Mouse (Mus musculus) neural tube, embryonic 14.5 days (tissue): ENCODE results near the gene Isy1. TPM values are rescaled to one million over a fixed set of nuclear protein-coding genes. Genes with fewer than 3 reads are reported as not detected.

Experiments
- ATAC-seq: fragments of 200-750 bp; cut with Nextera tagmentation; 2 replicates; pipeline ENCODE4 v1.8.0; 2017; ENCODE audit warnings: low read depth, mild to moderate bottlenecking, moderate TSS enrichment, moderate library complexity
- H3K27ac ChIP-seq: fragments of 300-500 bp; sonication (generic); 2 replicates; pipeline ENCODE4 v1.5.1; 2014; ENCODE audit warnings: low read depth, mild to moderate bottlenecking, control low read depth, low read length, moderate library complexity, mixed read lengths
- H3K27me3 ChIP-seq: fragments of 300-500 bp; sonication (generic); 2 replicates; pipeline ENCODE4 v1.6.1; 2014; ENCODE audit warnings: low read length; ENCODE audit not compliant: control insufficient read depth, insufficient read depth
- H3K36me3 ChIP-seq: fragments of 300-500 bp; sonication (generic); 2 replicates; pipeline ENCODE4 v1.6.1; 2014; ENCODE audit warnings: low read length, mixed read lengths; ENCODE audit not compliant: control insufficient read depth, insufficient read depth
- H3K4me1 ChIP-seq: fragments of 300-500 bp; sonication (generic); 2 replicates; pipeline ENCODE4 v1.6.1; 2014; ENCODE audit warnings: low read length; ENCODE audit not compliant: control insufficient read depth, insufficient read depth
- H3K4me2 ChIP-seq: fragments of 300-500 bp; sonication (generic); 2 replicates; pipeline ENCODE4 v1.6.1; 2014; ENCODE audit warnings: mild to moderate bottlenecking, low read depth, low read length, control low read depth
- H3K4me3 ChIP-seq: fragments of 300-500 bp; sonication (generic); 2 replicates; pipeline ENCODE4 v1.5.1; 2014; ENCODE audit warnings: low read depth, low read length, control low read depth, mixed read lengths
- H3K9ac ChIP-seq: fragments of 300-500 bp; sonication (generic); replicated peaks from 2 replicates; pipeline ENCODE4 v1.6.1; 2014; ENCODE audit warnings: low read depth, mild to moderate bottlenecking, control low read depth, low read length, mixed read lengths
- H3K9me3 ChIP-seq: fragments of 300-500 bp; sonication (generic); 2 replicates; pipeline ENCODE4 v1.6.1; 2016; ENCODE audit warnings: low read length; ENCODE audit not compliant: control insufficient read depth
- WGBS: fragments of 180-500 bp; shearing (Covaris S2); extraction: QIAGEN DNeasy Blood & Tissue Kit; methylation state at CpG from one replicate; pipeline ENCODE4 v1.1.7; 2014; 5-methylcytosine and 5-hydroxymethylcytosine counted together
- polyA plus RNA-seq: library from polyadenylated mRNA; unstranded; fragments of >200 nt; fragmentation: Nextera tagmentation; extraction: Ambion mirVana; gene quantifications from 2 replicates; pipeline ENCODE4 v1.2.1, GENCODE M21; 2014

Gene Isy1
- polyA plus RNA-seq, 1 experiment from 2014 or later: 25.1 TPM

DNA sequence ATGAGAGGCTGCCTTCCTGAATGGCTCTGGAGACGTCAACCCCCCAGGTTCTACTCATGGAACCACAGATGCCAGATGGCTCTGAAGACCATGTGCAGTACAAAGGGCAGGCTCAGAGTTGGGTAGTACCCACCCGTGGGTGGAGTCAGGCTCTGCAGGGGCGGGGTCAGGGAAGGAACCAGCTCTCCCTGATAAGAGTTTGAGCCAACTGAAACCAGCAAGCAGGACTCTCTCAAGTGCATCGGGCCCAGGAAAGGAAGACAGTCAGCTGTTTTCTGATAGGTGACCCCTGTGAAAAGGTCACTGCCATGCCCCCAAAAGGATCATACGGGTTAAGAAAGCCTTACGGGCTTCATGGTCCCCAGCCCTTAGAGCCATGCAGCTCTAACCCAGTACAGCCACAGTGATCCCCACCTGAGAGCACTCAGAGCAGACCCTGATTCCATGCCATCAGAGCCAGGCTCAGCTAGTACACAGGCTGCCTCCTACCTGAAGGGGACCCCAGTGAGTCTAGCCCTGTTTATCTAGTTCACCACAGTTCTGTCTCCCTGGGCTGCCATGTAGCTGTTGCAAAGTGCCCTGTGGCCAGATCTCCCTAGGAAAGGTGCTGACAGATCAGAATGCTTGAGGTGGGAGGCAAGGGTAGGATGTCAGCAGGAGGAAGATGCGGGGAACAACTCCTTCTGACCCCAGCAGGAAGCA is 47.7 kb downstream of the Isy1 start:
- no peak overlapping the region for H3K4me2 ChIP-seq
- H3K27ac ChIP-seq: no peak overlapping the region
- H3K9ac ChIP-seq: no peak overlapping the region
- ATAC-seq: no peak
- H3K4me1 ChIP-seq: peaks cover 3% of the 10 kb centered on the region; the same call in 1 of the 2 replicates
- H3K36me3 ChIP-seq: peaks cover 9% of the 10 kb centered on the region; the same call in 1 of the 2 replicates
- no peak overlapping the region for H3K4me3 ChIP-seq
- no peaks in the 10 kb centered on the region for H3K9me3 ChIP-seq
- WGBS: 74% methylated on average over 7 of the region's 7 CpGs
- no peaks in the 10 kb centered on the region for H3K27me3 ChIP-seq

- Histone ChIP-seq H3K4me3 (no peak overlapping the region), H3K27ac (no peak overlapping the region), H3K9ac (no peak overlapping the region), H3K4me1 (peaks cover 3% of the 10 kb centered on the region; the same call in 1 of the 2 replicates), H3K9me3 (no peaks in the 10 kb centered on the region), H3K4me2 (no peak overlapping the region), H3K36me3 (peaks cover 9% of the 10 kb centered on the region; the same call in 1 of the 2 replicates), H3K27me3 (no peaks in the 10 kb centered on the region)
- 95% methylated on average over 6 of the region's 6 CpGs for WGBS
- no peak for ATAC-seq
These were observed 48.8 kb downstream of the Isy1 start for GRCm38 (mm10) chr6:87789791-87790190.

- Histone ChIP-seq H3K4me1 (peaks cover 3% of the 10 kb centered on the region; the same call in 1 of the 2 replicates), H3K36me3 (peaks cover 9% of the 10 kb centered on the region; the same call in 1 of the 2 replicates), H3K9ac (no peak overlapping the region), H3K27ac (no peak overlapping the region), H3K4me2 (no peak overlapping the region), H3K9me3 (no peaks in the 10 kb centered on the region), H3K4me3 (no peak overlapping the region), H3K27me3 (no peaks in the 10 kb centered on the region)
- WGBS: 30% methylated on average over 5 of the region's 5 CpGs
- peak; percentile 24; the same call in 1 of the 2 replicates for ATAC-seq
These were observed 49.6 kb downstream of the Isy1 start for GRCm38 (mm10) chr6:87788896-87789587.

GRCm38 (mm10) chr6:87788266-87788895 is 50.2 kb downstream of the Isy1 start:
- Histone ChIP-seq H3K4me2 (no peak overlapping the region), H3K9ac (no peak overlapping the region), H3K9me3 (no peaks in the 10 kb centered on the region), H3K27ac (no peak overlapping the region), H3K4me3 (no peak overlapping the region), H3K4me1 (peaks cover 3% of the 10 kb centered on the region; the same call in 1 of the 2 replicates), H3K36me3 (peaks cover 9% of the 10 kb centered on the region; the same call in 1 of the 2 replicates), H3K27me3 (no peaks in the 10 kb centered on the region)
- WGBS: 94% methylated on average over 9 of the region's 9 CpGs
- no peak for ATAC-seq

DNA sequence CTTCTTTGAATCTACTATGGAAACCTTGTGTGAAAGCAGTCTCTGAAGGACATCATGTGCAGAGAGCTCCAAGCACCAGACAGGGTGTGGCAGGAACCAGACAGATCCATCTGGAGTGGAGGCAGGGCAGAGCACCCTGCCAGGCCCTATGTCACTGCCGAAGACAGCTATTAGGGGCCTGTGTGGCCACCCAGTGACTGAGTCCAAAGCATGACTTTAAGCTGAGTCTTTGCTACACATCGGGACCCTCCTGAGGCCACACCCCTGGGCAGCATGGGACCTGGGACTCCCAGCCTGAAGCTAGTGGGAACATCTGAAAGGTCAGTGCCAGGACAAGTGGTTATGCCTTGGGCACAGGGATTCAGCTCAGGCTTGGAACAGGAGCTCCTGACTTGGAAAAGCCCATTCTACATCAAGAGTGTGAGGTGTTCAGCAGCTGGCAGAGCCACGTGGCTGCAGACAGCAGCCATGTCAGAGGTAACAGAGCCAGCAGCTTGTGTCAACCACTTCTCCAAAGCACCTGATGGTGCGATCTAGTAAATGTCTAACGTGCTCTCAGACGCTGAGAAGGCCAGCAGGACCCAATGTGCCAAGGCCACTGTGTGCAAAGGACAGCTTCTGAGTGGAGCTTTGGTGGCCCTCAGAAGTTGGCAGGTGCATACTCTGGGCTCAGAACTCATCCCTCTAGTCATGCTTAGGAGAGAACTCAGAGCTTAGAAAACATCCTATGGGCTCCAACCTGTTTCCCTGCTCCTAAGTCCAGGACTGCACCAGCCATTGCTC is 51.3 kb downstream of the Isy1 start:
- Histone ChIP-seq H3K36me3 (peaks cover 9% of the 10 kb centered on the region; the same call in 1 of the 2 replicates), H3K4me3 (no peak overlapping the region), H3K9me3 (no peaks in the 10 kb centered on the region), H3K4me1 (peaks cover 3% of the 10 kb centered on the region; the same call in 1 of the 2 replicates), H3K27me3 (no peaks in the 10 kb centered on the region), H3K27ac (no peak overlapping the region), H3K9ac (no peak overlapping the region), H3K4me2 (no peak overlapping the region)
- WGBS: 86% methylated on average over 6 of the region's 6 CpGs
- no peak for ATAC-seq

- Histone ChIP-seq H3K4me1 (peaks cover 3% of the 10 kb centered on the region; the same call in 1 of the 2 replicates), H3K27ac (no peak overlapping the region), H3K9ac (no peak overlapping the region), H3K36me3 (0 out of 2 replicates have a peak, but pooled peaks cover 3% of the 10 kb centered on the region), H3K4me2 (no peak overlapping the region), H3K9me3 (no peaks in the 10 kb centered on the region), H3K4me3 (no peak overlapping the region), H3K27me3 (no peaks in the 10 kb centered on the region)
- 82% methylated on average over 5 of the region's 5 CpGs for WGBS
- ATAC-seq: no peak
These were observed 52.0 kb downstream of the Isy1 start for GRCm38 (mm10) chr6:87786621-87787020.

DNA sequence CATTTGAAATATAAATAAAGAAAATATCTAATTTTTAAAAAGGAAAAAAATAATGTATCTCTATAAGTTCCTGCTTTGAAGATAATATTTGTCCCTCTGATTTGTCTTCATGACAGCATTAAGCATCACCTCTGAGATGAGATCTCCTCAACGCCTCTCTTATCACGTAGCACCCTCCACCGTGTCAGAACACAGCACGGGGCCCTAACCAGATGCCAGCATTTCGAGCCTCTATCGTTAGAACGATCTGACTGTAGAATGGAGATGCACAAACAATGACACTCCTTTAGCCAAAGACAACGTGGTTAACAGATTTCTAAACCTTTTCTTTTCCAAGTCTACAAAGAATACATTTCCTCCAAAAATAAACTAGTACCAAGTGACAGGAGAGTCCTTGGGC is 54.6 kb downstream of the Isy1 start:
- Histone ChIP-seq H3K4me2 (no peak overlapping the region), H3K9me3 (no peaks in the 10 kb centered on the region), H3K36me3 (no peaks in the 10 kb centered on the region), H3K27me3 (no peaks in the 10 kb centered on the region), H3K9ac (no peak overlapping the region), H3K4me1 (no peaks in the 10 kb centered on the region), H3K27ac (no peak overlapping the region), H3K4me3 (no peak overlapping the region)
- 79% methylated on average over 8 of the region's 8 CpGs for WGBS
- no peak for ATAC-seq

GRCm38 (mm10) chr6:87780546-87781301 is 57.9 kb downstream of the Isy1 start:
- H3K4me2 ChIP-seq: no peak overlapping the region
- H3K4me3 ChIP-seq: no peak overlapping the region
- H3K9me3 ChIP-seq: no peaks in the 10 kb centered on the region
- H3K27ac ChIP-seq: no peak overlapping the region
- H3K36me3 ChIP-seq: no peaks in the 10 kb centered on the region
- 83% methylated on average over 10 of the region's 10 CpGs for WGBS
- no peak for ATAC-seq
- H3K27me3 ChIP-seq: no peaks in the 10 kb centered on the region
- no peak overlapping the region for H3K9ac ChIP-seq
- no peaks in the 10 kb centered on the region for H3K4me1 ChIP-seq
